ENCODE assay signal across 16 mouse cellular contexts in genomic region chr4:62735291-62735690, GRCm38 (mm10).
DNase-seq lines count a peak whose midpoint lies in the region; ATAC-seq and TF ChIP-seq lines count a peak whose summit lies in the region.
"Had no signal": no experiment of that assay in that cellular context is flagged by ENCODE, and none has a peak within 500 bp of the region (broad histone marks: within the 10 kb centered on the region; RNA-seq: fewer than 3 reads in every experiment).

No protein-coding gene starts in this region.

- intact Hi-C loops in heart, postnatal 25 days (cut with DNase I) = no loop called here

- DNase-seq in heart, postnatal 25 days (ENCODE audit: low spot score) = no peak
- DNase-seq in lung, postnatal 0 days (ENCODE audit: low spot score) = no peak
- no peak for DNase-seq in lung, postnatal 36 days
- no peak for DNase-seq in heart, postnatal 0 days (ENCODE audit: low spot score)
- peak; percentile 38 for DNase-seq in stomach, postnatal 0 days (ENCODE audit: low spot score)
- no peak for DNase-seq in forebrain, embryonic 14.5 days (ENCODE audit: low spot score)
- DNase-seq: adrenal gland, postnatal 36 days; kidney, adult 18-20 months; thymus, postnatal 4 days had no signal

- TF ChIP-seq EP300 in lung, postnatal 0 days (IDR thresholded peaks at IDR 0.05) = no peak
- TF ChIP-seq EP300 in heart, postnatal 0 days (IDR thresholded peaks at IDR 0.05; ENCODE audit: low read depth) = no peak
- TF ChIP-seq EP300 in stomach, postnatal 0 days (optimal IDR thresholded peaks at IDR 0.05) = no peak

- peak overlapping the region; percentile 74 for H3K9ac ChIP-seq in heart, embryonic 13.5 days
- no peak overlapping the region for H3K9ac ChIP-seq in lung, postnatal 0 days (replicated peaks; ENCODE audit: low read depth)
- no peak overlapping the region for H3K9ac ChIP-seq in heart, postnatal 0 days (replicated peaks; ENCODE audit: low read depth, low read length)
- H3K9ac ChIP-seq in stomach, postnatal 0 days (ENCODE audit: low read length) = no peak overlapping the region
- H3K9ac ChIP-seq in forebrain, embryonic 14.5 days (ENCODE audit: low read length) = no peak overlapping the region
- H3K9ac ChIP-seq: forebrain, embryonic 15.5 days; liver, embryonic 15.5 days; neural tube, embryonic 12.5 days had no signal

- H3K27me3 ChIP-seq in heart, embryonic 13.5 days (replicated peaks) = no peaks in the 10 kb centered on the region
- H3K27me3 ChIP-seq in lung, postnatal 0 days (replicated peaks; ENCODE audit: insufficient read depth, low read length) = no peaks in the 10 kb centered on the region
- H3K27me3 ChIP-seq in heart, postnatal 0 days (ENCODE audit: control insufficient read depth, insufficient read depth, low read length) = no peaks in the 10 kb centered on the region
- H3K27me3 ChIP-seq in stomach, postnatal 0 days (ENCODE audit: control insufficient read depth, insufficient read depth, low read length) = no peaks in the 10 kb centered on the region
- no peaks in the 10 kb centered on the region for H3K27me3 ChIP-seq in forebrain, embryonic 14.5 days (replicated peaks; ENCODE audit: control insufficient read depth, insufficient read depth, low read length)
- H3K27me3 ChIP-seq: CH12.LX; forebrain, embryonic 15.5 days; liver, embryonic 15.5 days; neural tube, embryonic 12.5 days had no signal

- no peak overlapping the region for H3K4me3 ChIP-seq in heart, embryonic 13.5 days
- no peak overlapping the region for H3K4me3 ChIP-seq in lung, postnatal 0 days (ENCODE audit: low read depth, low read length)
- H3K4me3 ChIP-seq in heart, postnatal 0 days (ENCODE audit: low read depth, low read length) = no peak overlapping the region
- H3K4me3 ChIP-seq in stomach, postnatal 0 days (ENCODE audit: low read depth, low read length) = no peak overlapping the region
- no peak overlapping the region for H3K4me3 ChIP-seq in forebrain, embryonic 14.5 days (ENCODE audit: low read depth, low read length)
- H3K4me3 ChIP-seq: forebrain, embryonic 15.5 days; layer of hippocampus, adult 2 months; liver, embryonic 15.5 days; neural tube, embryonic 12.5 days had no signal

- H3K27ac ChIP-seq in heart, embryonic 13.5 days (replicated peaks) = peak overlapping the region; percentile 84
- H3K27ac ChIP-seq in lung, postnatal 0 days (ENCODE audit: low read length) = peak overlapping the region; percentile 75
- H3K27ac ChIP-seq in heart, postnatal 0 days (ENCODE audit: low read depth) = peak overlapping the region; percentile 75; the same call in 1 of the 2 replicates
- peak overlapping the region; percentile 74; the same call in 1 of the 2 replicates for H3K27ac ChIP-seq in stomach, postnatal 0 days (replicated peaks)
- H3K27ac ChIP-seq in forebrain, embryonic 14.5 days (ENCODE audit: low read depth, low read length) = no peak overlapping the region
- H3K27ac ChIP-seq: forebrain, embryonic 15.5 days; layer of hippocampus, adult 2 months; liver, embryonic 15.5 days; neural tube, embryonic 12.5 days had no signal

- H3K4me2 ChIP-seq in heart, embryonic 13.5 days = no peak overlapping the region
- H3K4me2 ChIP-seq in lung, postnatal 0 days (replicated peaks; ENCODE audit: low read depth, low read length) = no peak overlapping the region
- H3K4me2 ChIP-seq in heart, postnatal 0 days (ENCODE audit: low read depth, low read length) = no peak overlapping the region
- no peak overlapping the region for H3K4me2 ChIP-seq in stomach, postnatal 0 days (replicated peaks; ENCODE audit: low read depth)
- H3K4me2 ChIP-seq in forebrain, embryonic 14.5 days (ENCODE audit: low read length) = no peak overlapping the region
- H3K4me2 ChIP-seq: forebrain, embryonic 15.5 days; liver, embryonic 15.5 days; midbrain, embryonic 11.5 days; neural tube, embryonic 12.5 days had no signal

- H3K9me3 ChIP-seq in heart, embryonic 13.5 days = no peaks in the 10 kb centered on the region
- H3K9me3 ChIP-seq in lung, postnatal 0 days (ENCODE audit: low read length) = no peaks in the 10 kb centered on the region
- H3K9me3 ChIP-seq in heart, postnatal 0 days (replicated peaks; ENCODE audit: control insufficient read depth, low read length) = no peaks in the 10 kb centered on the region
- no peaks in the 10 kb centered on the region for H3K9me3 ChIP-seq in stomach, postnatal 0 days (ENCODE audit: control insufficient read depth, low read length)
- no peaks in the 10 kb centered on the region for H3K9me3 ChIP-seq in forebrain, embryonic 14.5 days (replicated peaks; ENCODE audit: control insufficient read depth, low read length)
- H3K9me3 ChIP-seq: forebrain, embryonic 15.5 days; liver, embryonic 15.5 days; neural tube, embryonic 12.5 days had no signal

- 68% methylated on average over 8 of the region's 8 CpGs for WGBS in heart, embryonic 13.5 days
- WGBS in lung, postnatal 0 days = 72% methylated on average over 8 of the region's 8 CpGs
- 81% methylated on average over 8 of the region's 8 CpGs for WGBS in heart, postnatal 0 days
- WGBS in stomach, postnatal 0 days = 63% methylated on average over 8 of the region's 8 CpGs
- 71% methylated on average over 8 of the region's 8 CpGs for whole genome bisulfite sequencing in forebrain, embryonic 14.5 days

- no peak for TF ChIP-seq CTCF in lung, postnatal 0 days (IDR thresholded peaks at IDR 0.05)
- no peak for TF ChIP-seq CTCF in heart, postnatal 0 days (IDR thresholded peaks at IDR 0.05; ENCODE audit: low read depth)
- TF ChIP-seq CTCF in stomach, postnatal 0 days (IDR thresholded peaks at IDR 0.05; ENCODE audit: low read depth) = no peak

- peaks cover 88% of the 10 kb centered on the region for H3K4me1 ChIP-seq in heart, embryonic 13.5 days
- H3K4me1 ChIP-seq in lung, postnatal 0 days (ENCODE audit: insufficient read depth, low read depth, low read length) = peaks cover 32% of the 10 kb centered on the region; the same call in 1 of the 2 replicates
- H3K4me1 ChIP-seq in heart, postnatal 0 days (ENCODE audit: control insufficient read depth, insufficient read depth) = peaks cover 67% of the 10 kb centered on the region
- peaks cover 20% of the 10 kb centered on the region for H3K4me1 ChIP-seq in stomach, postnatal 0 days (replicated peaks; ENCODE audit: control insufficient read depth, insufficient read depth)
- H3K4me1 ChIP-seq in forebrain, embryonic 14.5 days (ENCODE audit: control insufficient read depth, insufficient read depth, low read length) = 0 out of 2 replicates have a peak, but pooled peaks cover 3% of the 10 kb centered on the region

- no peaks in the 10 kb centered on the region for H3K36me3 ChIP-seq in heart, embryonic 13.5 days
- no peaks in the 10 kb centered on the region for H3K36me3 ChIP-seq in lung, postnatal 0 days (ENCODE audit: insufficient read depth, low read length)
- no peaks in the 10 kb centered on the region for H3K36me3 ChIP-seq in heart, postnatal 0 days (replicated peaks; ENCODE audit: control insufficient read depth, insufficient read depth, low read length)
- no peaks in the 10 kb centered on the region for H3K36me3 ChIP-seq in stomach, postnatal 0 days (ENCODE audit: control insufficient read depth, insufficient read depth, low read length)
- H3K36me3 ChIP-seq in forebrain, embryonic 14.5 days (ENCODE audit: control insufficient read depth, insufficient read depth, low read length) = no peaks in the 10 kb centered on the region
- H3K36me3 ChIP-seq: forebrain, embryonic 15.5 days; liver, embryonic 15.5 days; neural tube, embryonic 12.5 days had no signal

- no peak for ATAC-seq in heart, embryonic 13.5 days (ENCODE audit: extremely low read depth, insufficient number of reproducible peaks, low FRiP score, low TSS enrichment)
- ATAC-seq in lung, postnatal 0 days = no peak
- ATAC-seq in heart, postnatal 0 days (ENCODE audit: insufficient read depth, low read depth) = no peak
- ATAC-seq in stomach, postnatal 0 days (ENCODE audit: low FRiP score, low TSS enrichment) = peak; percentile 45; the same call in 1 of the 2 replicates
- ATAC-seq in forebrain, embryonic 14.5 days = no peak
